Mouse (Mus musculus) neural tube, embryonic 12.5 days (tissue): ENCODE data around the gene Ppcs. TPM values are rescaled to one million over a fixed set of nuclear protein-coding genes. Genes with fewer than 3 reads are reported as not detected.

ENCODE experiments used
- polyA plus RNA-seq: library from polyadenylated mRNA; unstranded; fragments of >200 nt; fragmentation: Nextera tagmentation; extraction: Ambion mirVana; gene quantifications from 2 replicates; pipeline ENCODE4 v1.2.1, GENCODE M21; 2016

The Ppcs gene
- polyA plus RNA-seq, 1 experiment from 2014 or later = 22.7 TPM

Other genes with a start within 250 kb of the Ppcs start
- gene Zfp691, start 248.2 kb downstream of the Ppcs start, polyA plus RNA-seq = 7.2 and 9.3 TPM in 2 replicates
- 4.2 and 5.7 TPM in 2 replicates for gene Ermap, start 232.4 kb downstream of the Ppcs start, polyA plus RNA-seq
- 185 and 200 TPM in 2 replicates for gene Svbp, start 227.1 kb downstream of the Ppcs start, polyA plus RNA-seq
- 0.26 and 0.28 TPM in 2 replicates for gene Tmem269, start 204.2 kb downstream of the Ppcs start, polyA plus RNA-seq
- 39.8 and 40.9 TPM in 2 replicates for gene AU022252, start 189.7 kb downstream of the Ppcs start, polyA plus RNA-seq
- gene P3h1, start 189.5 kb downstream of the Ppcs start, polyA plus RNA-seq = 14.8 and 15.0 TPM in 2 replicates
- 0.08 and 0.22 TPM in 2 replicates for gene Cldn19, start 167.0 kb downstream of the Ppcs start, polyA plus RNA-seq
- 1,187 and 1,308 TPM in 2 replicates for gene Ybx1, start 127.8 kb downstream of the Ppcs start, polyA plus RNA-seq
- gene Ppih, start 101.9 kb downstream of the Ppcs start, polyA plus RNA-seq = 83.8 and 96.8 TPM in 2 replicates
- 14.9 and 15.1 TPM in 2 replicates for gene Ccdc30, start 6.9 kb downstream of the Ppcs start, polyA plus RNA-seq
- gene Zmynd12, start 394 bp upstream of the Ppcs start, polyA plus RNA-seq = 0.13 and 0.55 TPM in 2 replicates
- 14.6 and 18.4 TPM in 2 replicates for gene Rimkla, start 70.2 kb upstream of the Ppcs start, polyA plus RNA-seq
- 23.2 and 25.2 TPM in 2 replicates for gene Foxj3, start 114.6 kb upstream of the Ppcs start, polyA plus RNA-seq
- gene Frg2f1, start 117.1 kb upstream of the Ppcs start, polyA plus RNA-seq = 3.2 and 4.8 TPM in 2 replicates
- not detected in 2 replicates for gene Guca2a, start 215.3 kb upstream of the Ppcs start, polyA plus RNA-seq
- gene Guca2b, start 236.5 kb upstream of the Ppcs start, polyA plus RNA-seq = not detected in 2 replicates